Mouse (Mus musculus) natural killer cell, adult 2 months (primary cell): Measurements from ENCODE around the gene Rnf5.

Experiments
- DNase-seq, 2 experiments: peaks; one replicate each; pipeline ENCODE4 v3.0.0; 2022; ENCODE audit warnings: low spot score in 2 of 2

The Rnf5 gene

GRCm38 (mm10) chr17:34555483-34555882 lies 48.0 kb downstream of the Rnf5 start:
- DNase-seq: peak; percentile 63 to 77
